Mouse (Mus musculus): ENCODE results near the gene Olfr56. TPM values are rescaled to one million over a fixed set of nuclear protein-coding genes. Genes with fewer than 3 reads are reported as not detected.
"Not testable (repeated sequence)": the region's sequence is repeated elsewhere in the genome, so short reads cannot be mapped to it uniquely, and the experiment has no call there.

The Olfr56 gene
- total RNA-seq, 4 experiments from 2014 or later: not detected

DNA sequence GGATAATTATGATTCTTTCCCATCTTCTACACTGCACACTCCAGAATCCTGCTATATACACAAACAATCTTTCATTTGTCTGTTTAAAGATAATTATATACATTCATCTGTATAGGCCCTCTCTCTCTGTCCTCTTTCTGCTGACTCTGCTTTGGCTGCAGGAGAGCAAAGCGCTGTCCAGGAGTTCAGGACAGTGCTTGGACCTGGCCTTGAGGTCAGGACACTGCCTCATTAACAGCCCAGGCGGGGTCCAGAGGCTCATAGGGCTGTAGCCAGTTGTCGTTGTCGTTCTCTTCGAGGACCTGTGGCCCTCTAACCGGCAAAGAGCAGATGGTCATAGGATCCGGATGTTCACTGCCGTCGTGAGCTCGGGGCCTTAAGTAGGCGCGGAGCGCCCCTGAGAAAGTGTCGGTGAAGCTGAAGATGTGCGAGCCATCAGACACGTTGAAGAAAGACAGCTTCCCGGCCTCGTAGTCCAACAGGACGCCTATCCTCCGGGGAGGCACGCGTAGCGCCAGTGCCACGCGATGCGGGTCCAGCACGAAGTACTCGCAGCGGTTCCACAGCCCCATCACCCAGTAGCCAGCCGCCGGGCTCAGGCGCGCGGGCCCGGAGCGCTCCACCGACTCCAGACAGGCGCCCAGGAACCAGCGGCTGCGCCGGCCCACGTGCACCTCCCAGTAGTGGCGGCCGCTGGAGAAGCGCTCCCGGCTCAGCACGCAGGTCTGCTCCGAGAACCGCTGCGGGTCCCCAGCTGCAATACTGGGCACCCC, 190.3 kb downstream of the Olfr56 start:
- no peak for DNase-seq (ENCODE audit: low spot score in 2 of 2)

DNA sequence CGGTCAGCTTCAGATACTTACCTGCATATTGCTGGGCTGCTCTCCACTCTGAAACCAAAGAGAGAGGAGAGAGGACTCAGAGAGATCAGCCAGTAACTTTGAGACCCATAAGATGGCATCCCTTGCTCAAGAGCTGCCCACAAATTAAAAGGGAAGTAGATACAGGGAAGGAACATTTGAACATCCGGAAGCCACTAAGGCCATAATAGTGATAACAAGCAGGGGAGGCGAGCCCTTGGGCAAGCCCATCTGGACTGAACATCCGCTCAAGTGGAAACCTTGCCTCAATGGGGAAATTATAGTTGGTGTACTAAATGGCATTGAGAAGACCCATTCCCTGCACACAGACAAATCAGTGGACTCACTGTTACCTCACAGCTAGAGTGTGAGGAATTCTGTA, 191.9 kb downstream of the Olfr56 start:
- no peak for DNase-seq (ENCODE audit: low spot score in 2 of 2)

DNA sequence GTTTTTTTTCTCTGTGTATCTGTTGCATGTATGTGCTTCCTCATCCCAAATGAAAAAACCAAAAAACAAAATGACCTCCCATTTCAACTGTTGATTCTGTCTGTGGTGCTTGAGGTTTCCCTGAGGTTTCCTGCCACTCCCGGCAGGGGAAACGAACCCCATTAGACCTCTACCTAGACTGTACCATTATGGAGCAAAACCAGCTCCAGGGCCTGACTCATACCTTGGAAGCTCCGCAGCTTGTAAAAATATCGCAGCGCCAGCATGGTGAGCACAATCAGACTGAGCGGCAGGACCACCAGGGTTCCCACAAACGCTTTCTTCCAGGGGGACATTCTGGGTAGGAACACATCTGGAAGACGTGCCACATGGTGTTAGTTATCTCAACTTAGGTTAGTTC, 196.7 kb downstream of the Olfr56 start:
- no peak for DNase-seq (ENCODE audit: low spot score in 2 of 2)

DNA sequence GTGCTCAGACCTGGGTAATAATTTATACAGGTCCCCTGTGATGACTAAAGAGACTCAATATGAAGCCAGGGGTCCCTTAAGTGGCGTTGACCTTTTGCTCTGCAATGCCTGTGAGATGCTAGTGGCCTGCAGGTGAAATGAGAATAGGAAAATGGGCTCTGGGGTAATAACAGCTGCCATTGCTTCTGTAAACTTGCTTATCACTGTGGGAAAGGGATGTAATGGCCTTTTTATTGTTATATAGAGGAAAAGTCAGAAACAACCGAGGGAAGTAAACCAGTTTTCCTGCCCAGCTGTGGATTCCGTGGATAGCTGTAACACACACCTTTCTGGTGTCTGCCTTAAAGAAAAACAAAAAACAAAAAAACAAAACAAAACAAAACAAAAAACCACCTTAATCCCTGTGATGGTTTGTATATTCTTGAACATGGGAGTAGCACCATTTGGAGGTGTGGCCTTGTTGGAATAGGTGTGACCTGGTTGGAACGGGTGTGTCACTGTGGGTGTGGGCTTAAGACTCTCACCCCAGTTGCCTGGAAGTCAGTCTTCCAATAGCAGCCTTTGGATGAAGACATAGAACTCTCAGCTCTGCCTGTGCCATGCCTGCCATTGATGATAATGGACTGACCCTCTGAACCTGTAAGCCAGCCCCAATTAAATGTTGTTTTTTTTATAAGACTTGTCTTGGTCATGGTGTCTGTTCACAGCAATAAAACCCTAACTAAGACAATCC, 197.5 kb downstream of the Olfr56 start:
- not testable (repeated sequence) for DNase-seq (ENCODE audit: low spot score in 2 of 2)

DNA sequence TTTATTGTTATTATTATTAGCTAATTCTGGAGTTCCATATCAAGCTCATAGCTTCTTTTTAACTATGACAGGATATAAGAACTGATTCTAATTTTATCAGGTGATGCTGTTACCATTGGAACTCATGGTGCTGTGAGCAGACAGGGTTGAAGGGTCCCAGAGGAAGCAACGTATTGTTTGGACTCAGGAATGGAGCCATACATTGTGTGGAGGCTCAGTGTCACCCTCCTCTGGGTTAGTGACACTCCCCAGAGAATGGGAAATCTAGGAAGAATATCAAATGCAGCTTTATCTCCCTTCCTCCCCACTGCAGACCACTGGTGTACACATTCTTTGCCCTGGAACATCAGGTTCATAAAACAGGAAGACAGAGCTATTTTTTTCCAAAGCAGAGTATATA, 204.5 kb downstream of the Olfr56 start:
- DNase-seq (ENCODE audit: low spot score in 2 of 2): no peak

Other genes with a start within 250 kb of the Olfr56 start
- 100 to 1,000 TPM; 411 to 495 (median 459) TPM for gene Rack1, start 178.6 kb upstream of the Olfr56 start, total RNA-seq (2022)
- gene Trim41, start 161.5 kb upstream of the Olfr56 start, total RNA-seq (2022): 10 to 100 TPM; 13.7 to 25.0 (median 20.8) TPM
- 10 to 100 TPM; 25.5 to 30.8 (median 29.7) TPM for gene Trim7, start 152.7 kb upstream of the Olfr56 start, total RNA-seq (2022)
- 1 to 10 TPM; 1.4 to 3.1 (median 1.8) TPM for gene Gm12184, start 152.2 kb upstream of the Olfr56 start, total RNA-seq (2022)
- gene Irgm1, start 107.2 kb upstream of the Olfr56 start, total RNA-seq (2022): 10 to 100 TPM; 12.0 to 13.7 (median 12.9) TPM
- under 1 TPM in 3 of 4 experiments, not detected in 1; 0.13 to 0.21 (median 0.17) TPM for gene Gm5431, start 76.7 kb upstream of the Olfr56 start, total RNA-seq (2022)
- 1 to 10 TPM in 2 of 4 experiments, under 1 TPM in 1, not detected in 1; 0.48 to 1.1 (median 1.1) TPM for gene Psme2b, start 32.7 kb upstream of the Olfr56 start, total RNA-seq (2022)
- under 1 TPM; 0.49 to 0.94 (median 0.67) TPM for gene 9930111J21Rik1, start 509 bp downstream of the Olfr56 start, total RNA-seq (2022)
- under 1 TPM; 0.15 to 0.51 (median 0.20) TPM for gene Gm12185, start 13.3 kb downstream of the Olfr56 start, total RNA-seq (2022)
- gene Tgtp1, start 15.3 kb downstream of the Olfr56 start, total RNA-seq (2022): 1 to 10 TPM in 1 of 4 experiments, under 1 TPM in 3; 0.68 to 1.2 (median 0.76) TPM
- gene 9930111J21Rik2, start 72.4 kb downstream of the Olfr56 start, total RNA-seq (2022): 1 to 10 TPM in 2 of 4 experiments, under 1 TPM in 2; 0.70 to 1.2 (median 1.0) TPM
- gene Tgtp2, start 85.3 kb downstream of the Olfr56 start, total RNA-seq (2022): under 1 TPM in 3 of 4 experiments, not detected in 1; 0.29 to 0.53 (median 0.43) TPM
- gene Ifi47, start 97.7 kb downstream of the Olfr56 start, total RNA-seq (2022): 1 to 10 TPM in 2 of 4 experiments, under 1 TPM in 2; 0.58 to 1.1 (median 0.89) TPM
- not detected for gene Olfr1396, start 136.0 kb downstream of the Olfr56 start, total RNA-seq (2022)
- gene Olfr1395, start 163.4 kb downstream of the Olfr56 start, total RNA-seq (2022): not detected
- not detected for gene Olfr1394, start 175.5 kb downstream of the Olfr56 start, total RNA-seq (2022)
- 1 to 10 TPM in 3 of 4 experiments, under 1 TPM in 1; 0.96 to 2.6 (median 2.0) TPM for gene Btnl9, start 208.3 kb downstream of the Olfr56 start, total RNA-seq (2022)
- gene Zfp62, start 224.4 kb downstream of the Olfr56 start, total RNA-seq (2022): 10 to 100 TPM; 24.4 to 29.9 (median 26.0) TPM